Mouse (Mus musculus) cortical plate, adult 2 months (tissue): ENCODE data around the gene Omt2b. TPM values are rescaled to one million over a fixed set of nuclear protein-coding genes. Genes with fewer than 3 reads are reported as not detected.
A peak's percentile ranks its signal among the peaks of the same experiment; 100 is the strongest.
"Not testable (repeated sequence)": the region's sequence is repeated elsewhere in the genome, so short reads cannot be mapped to it uniquely, and the experiment has no call there.

ENCODE experiments used
- H3K27ac ChIP-seq: fragments of 200-500 bp; 2 replicates; pipeline ENCODE4 v1.5.1; 2012; ENCODE audit warnings: low read length, control low read depth, inconsistent platforms; ENCODE audit not compliant: insufficient read depth
- H3K4me1 ChIP-seq: fragments of 200-500 bp; 2 replicates; pipeline ENCODE4 v1.6.1; 2011; ENCODE audit warnings: low read length; ENCODE audit not compliant: control insufficient read depth, insufficient read depth
- H3K4me3 ChIP-seq: fragments of 200-500 bp; 2 replicates; pipeline ENCODE4 v1.5.1; 2011; ENCODE audit warnings: mild to moderate bottlenecking, low read length, control low read depth; ENCODE audit not compliant: insufficient read depth
- CTCF ChIP-seq: fragments of 200-500 bp; IDR thresholded peaks from 2 replicates; pipeline ENCODE4 v1.5.1; 2011; ENCODE audit warnings: mild to moderate bottlenecking, control low read depth, low read length; ENCODE audit not compliant: insufficient read depth; ENCODE audit errors: extremely low read depth
- POLR2A ChIP-seq: fragments of 200-500 bp; IDR thresholded peaks from 2 replicates; pipeline ENCODE4 v1.6.1; 2011; ENCODE audit warnings: mild to moderate bottlenecking, low read length, control low read depth; ENCODE audit not compliant: insufficient read depth; ENCODE audit errors: extremely low read depth
- polyA plus RNA-seq: library from polyadenylated mRNA; depleted of rRNA; stranded (reverse); fragments of >200 nt; gene quantifications from 2 replicates; pipeline ENCODE4 v1.2.3, GENCODE M21; 2012

The Omt2b gene
- polyA plus RNA-seq, 1 experiment, result not detected

DNA sequence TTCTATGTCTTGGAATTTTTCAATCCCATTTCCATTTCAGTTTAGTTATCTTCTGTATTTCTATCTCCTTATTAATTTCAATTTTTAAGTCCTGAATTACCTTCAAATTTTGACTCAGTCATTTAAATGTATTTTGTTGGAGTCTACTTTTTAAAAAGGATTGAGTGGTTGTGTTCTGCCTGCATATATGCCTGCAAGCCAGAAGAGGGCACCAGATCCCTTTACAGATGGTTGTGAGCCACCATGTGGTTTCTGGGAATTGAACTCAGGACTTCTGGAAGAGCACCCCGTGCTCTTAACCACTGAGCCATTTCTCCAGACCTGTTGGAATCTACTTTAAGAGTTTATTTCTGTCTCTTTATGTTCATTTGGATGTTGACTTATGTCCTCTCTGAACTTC lies 7.9 kb upstream of the Omt2b start:
- TF ChIP-seq POLR2A (no peak), CTCF (peak; percentile 30; the same call in 1 of the 2 replicates)
- Histone ChIP-seq H3K4me3 (no peak overlapping the region), H3K27ac (no peak overlapping the region), H3K4me1 (no peaks in the 10 kb centered on the region)

DNA sequence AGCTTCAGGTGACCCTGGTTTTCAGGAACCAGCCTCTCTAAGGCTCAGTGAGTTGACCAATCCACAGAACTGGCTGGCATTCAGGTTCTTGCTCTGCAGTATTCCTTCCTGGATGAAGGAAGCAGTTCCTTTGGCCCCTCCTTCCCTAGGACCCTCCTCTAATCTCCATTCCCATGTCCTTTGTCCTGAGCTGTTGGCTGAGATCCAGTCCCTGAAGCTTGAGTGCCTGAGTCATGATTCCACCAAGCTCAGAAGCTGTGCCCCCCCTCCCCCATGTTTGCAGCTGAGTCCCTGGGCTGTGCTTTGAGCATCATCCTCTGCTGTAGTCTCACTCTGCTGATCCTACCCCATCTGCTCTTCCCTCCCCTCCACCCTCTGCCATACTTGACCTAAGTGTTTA lies 9.7 kb downstream of the Omt2b start:
- not testable (repeated sequence) for H3K4me1 ChIP-seq, H3K27ac ChIP-seq, H3K4me3 ChIP-seq

DNA sequence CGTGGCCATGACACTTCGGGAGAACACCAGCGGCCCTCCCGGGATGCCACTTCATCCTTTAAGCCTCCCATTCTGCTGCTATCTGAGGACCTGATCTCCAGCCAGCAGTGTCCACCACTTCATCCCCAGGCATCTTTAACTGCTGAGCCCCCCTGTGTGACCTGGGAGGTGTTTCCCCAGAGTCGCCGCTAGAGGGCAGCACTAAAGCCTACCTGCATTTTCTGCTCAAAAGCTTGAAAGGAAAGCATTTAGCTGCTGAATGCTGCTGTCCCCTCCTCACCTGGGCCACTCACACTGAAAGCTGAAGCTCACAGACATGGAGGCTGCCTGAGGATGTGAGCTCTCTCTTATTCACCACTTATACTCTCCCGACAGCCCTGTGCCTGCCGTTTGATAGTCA lies 12.9 kb downstream of the Omt2b start:
- H3K4me1 ChIP-seq, H3K4me3 ChIP-seq, H3K27ac ChIP-seq: not testable (repeated sequence)
- TF ChIP-seq CTCF, result peak; percentile 36; the same call in 1 of the 2 replicates

DNA sequence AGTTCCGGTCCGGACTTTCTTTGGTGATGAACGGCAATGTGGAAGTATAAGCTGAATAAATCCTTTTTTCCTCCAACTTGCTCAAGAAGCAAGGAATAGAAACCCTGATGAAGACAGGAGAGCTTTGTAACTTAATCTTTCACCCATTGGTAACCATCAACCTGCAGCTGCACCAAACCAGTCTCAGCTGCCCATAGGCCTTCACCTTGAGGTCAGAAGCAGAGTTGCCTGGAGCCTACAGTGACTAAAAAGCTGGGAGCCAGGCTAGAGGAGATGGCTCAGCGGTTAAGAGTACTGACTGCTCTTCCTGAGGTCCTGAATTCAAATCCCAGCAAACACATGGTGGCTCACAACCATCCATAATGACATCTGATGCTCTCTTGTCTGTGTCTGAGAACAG lies 15.1 kb downstream of the Omt2b start:
- not testable (repeated sequence) for H3K27ac ChIP-seq, H3K4me3 ChIP-seq

DNA sequence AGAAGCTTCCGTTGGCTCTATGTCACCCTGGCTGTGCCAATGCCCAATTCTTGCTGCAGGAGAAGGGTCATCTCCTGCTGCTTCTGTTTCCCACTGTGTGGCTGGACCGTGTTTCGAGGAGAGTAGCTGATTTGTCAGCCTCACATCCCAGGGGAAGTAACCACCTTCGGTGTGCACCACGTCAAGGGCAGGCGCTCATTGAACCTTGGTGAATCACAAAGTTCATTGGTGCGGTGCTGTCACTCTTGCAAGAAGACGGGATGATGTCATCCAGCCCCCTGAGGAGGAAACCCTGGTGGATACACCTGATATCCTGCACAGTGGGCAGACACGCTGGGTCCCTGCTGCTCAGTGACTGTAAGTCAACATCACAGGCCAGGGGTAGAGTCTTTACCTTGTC lies 15.7 kb downstream of the Omt2b start:
- not testable (repeated sequence) for H3K27ac ChIP-seq, H3K4me1 ChIP-seq, H3K4me3 ChIP-seq

More for the DNA sequence above, 15.1 kb downstream of the Omt2b start:
- H3K4me1 ChIP-seq, result not testable (repeated sequence)

DNA sequence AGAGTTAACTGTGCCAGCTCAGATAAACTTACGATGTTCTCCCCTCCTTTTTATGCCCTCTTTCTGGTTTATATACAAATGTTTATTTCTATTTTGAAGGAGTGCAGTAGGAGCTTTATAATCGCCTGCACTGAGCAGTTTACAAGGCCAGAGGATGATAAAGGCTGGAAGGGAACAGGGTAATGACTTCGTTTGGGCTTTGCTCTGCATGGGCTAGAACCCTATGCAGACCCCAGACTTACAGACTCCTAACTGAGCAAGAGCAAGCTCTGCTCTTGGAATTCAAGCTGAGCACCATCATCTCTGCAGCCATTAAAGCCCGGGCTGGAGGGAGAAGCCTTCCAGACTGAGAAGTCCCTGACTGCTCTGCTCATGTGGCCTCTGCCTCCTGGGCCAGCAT lies 17.8 kb downstream of the Omt2b start:
- not testable (repeated sequence) for H3K4me1 ChIP-seq, H3K27ac ChIP-seq, H3K4me3 ChIP-seq

DNA sequence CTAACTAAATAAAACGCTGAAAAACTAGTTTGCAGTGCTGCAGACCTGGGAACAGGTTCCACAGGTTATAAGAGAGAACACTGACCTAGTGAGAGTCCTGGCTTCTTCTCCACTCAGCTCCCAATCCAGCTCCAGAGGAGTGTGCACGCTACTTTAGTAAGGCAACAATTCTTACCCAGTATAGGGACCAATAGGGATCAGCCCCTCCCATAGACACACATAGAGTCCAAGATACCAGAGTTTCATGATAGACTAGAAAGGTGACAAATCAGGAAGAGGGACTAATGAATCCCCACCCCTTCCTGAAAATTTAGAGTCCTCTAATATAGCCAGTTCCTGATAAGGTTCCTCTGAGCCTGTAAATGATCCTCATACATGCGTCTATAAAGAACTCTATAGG lies 19.6 kb downstream of the Omt2b start:
- no peaks in the 10 kb centered on the region for H3K4me1 ChIP-seq
- TF ChIP-seq POLR2A (no peak), CTCF (no peak)
- no peak overlapping the region for H3K4me3 ChIP-seq
- H3K27ac ChIP-seq, result no peak overlapping the region

DNA sequence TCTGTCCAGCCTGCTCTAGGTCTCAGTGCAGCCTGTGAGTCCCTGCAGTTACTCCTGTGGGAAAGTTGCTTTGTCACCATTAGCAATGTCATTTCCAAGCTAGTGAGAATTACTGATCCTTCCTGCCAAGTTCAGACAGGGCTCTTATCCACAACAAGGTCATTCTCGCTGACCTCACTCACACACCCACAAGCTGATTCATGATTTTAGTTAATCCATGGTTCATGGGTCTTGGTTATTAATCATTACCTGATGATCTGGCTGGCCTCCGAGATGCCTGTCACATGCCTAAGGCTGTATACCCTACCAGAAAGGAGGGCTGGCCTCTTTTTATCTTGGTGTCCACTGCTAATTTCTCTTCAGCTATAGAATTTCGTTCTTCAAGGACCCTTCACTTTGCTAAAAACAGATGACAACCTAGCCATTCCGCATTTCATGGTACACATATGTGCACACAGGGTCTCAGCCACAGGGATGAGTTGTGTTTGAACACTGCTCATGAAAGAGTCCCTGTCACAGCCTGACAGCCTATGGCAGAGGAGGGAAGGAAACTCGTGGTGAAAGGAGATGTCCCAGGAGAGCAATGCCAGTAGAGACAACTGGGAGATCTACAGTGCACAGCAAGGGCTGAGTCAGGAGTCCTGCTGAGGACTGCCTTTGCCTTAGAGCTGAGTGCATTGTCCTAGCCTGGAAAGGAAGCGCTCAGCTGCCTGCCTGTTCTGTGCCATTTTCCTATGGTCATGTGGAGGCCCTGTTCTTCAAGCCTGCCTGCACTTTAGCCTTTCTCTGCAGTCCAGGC lies 21.0 kb downstream of the Omt2b start:
- H3K27ac ChIP-seq, H3K4me3 ChIP-seq, H3K4me1 ChIP-seq: not testable (repeated sequence)

DNA sequence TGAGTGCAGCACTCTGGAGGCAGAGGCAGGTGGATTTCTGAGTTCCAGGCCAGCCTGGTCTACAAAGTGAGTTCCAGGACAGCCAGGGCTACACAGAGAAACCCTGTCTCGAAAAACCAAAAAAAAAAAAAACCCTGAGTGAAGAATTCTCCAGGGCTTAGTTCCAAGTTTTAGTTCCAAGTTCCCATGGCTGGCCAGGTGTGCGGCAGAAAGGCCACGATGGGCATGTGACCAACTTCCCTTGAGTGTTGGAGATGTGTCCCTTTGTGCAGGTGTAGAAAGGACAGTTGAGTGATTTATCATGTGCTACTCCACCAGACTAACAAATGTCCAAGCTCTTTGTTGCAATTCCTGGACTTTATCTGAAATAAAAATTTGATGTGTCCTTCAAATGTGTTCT lies 21.8 kb downstream of the Omt2b start:
- not testable (repeated sequence) for H3K4me3 ChIP-seq, H3K27ac ChIP-seq, H3K4me1 ChIP-seq

DNA sequence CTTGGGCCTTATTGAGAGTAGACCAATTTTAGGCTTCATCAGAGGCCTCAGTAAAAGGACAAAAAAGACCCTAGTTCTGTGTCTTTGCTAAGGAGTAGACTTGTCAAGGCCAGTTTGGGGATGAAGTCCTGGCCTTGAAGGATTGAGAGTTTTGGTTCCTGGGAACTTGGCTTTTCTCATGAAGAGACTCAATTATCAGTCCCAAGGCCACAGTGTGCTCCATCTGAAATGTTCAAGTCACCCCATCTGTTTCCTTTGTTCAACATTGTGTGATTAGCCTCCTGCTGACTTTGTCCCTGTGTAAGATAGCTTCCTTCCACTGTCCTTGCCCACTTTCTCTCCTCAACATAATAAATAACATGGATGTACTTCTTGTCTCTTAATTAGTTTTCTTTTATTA lies 22.6 kb downstream of the Omt2b start:
- not testable (repeated sequence) for H3K27ac ChIP-seq, H3K4me3 ChIP-seq, H3K4me1 ChIP-seq

DNA sequence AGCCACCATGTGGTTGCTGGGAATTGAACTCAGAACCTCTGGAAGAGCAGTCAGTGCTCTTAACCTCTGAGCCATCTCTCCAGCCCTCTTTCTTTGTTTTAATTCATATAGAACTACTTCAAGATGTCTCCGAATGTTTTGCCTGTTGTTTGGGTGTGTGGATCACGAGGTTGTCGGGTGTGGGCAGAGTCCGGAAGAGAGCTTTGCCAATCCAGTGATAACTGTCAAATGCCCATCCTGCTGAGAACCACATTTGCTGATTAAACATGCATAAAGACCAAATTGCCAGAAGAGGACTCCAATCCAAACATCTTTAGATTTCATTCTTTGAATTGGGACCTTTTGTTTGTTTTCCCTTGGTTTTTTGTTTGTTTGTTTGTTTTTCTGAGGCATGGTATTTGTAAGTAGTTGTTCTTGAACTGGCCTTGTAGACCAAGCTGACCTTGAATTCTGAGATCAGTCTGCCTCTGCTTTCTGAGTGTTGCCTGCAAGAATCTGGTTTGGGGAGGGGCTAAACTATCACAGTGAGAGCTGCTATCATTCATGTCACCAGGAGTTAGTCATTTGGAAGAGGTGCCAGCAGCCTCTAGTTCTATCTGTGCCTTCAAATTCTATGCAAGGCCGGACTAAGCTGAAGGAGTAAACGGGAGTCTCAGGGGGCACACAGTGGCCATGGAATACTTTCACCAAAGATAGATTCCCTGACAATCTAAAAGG lies 24.3 kb downstream of the Omt2b start:
- no peak for TF ChIP-seq CTCF
- Histone ChIP-seq H3K4me3 (no peak overlapping the region), H3K4me1 (no peaks in the 10 kb centered on the region), H3K27ac (no peak overlapping the region)
